Mouse (Mus musculus) heart, embryonic 12.5 days (tissue): ENCODE measurements around the gene Tmed9. TPM values are rescaled to one million over a fixed set of nuclear protein-coding genes. Genes with fewer than 3 reads are reported as not detected.

ENCODE experiments used
- ATAC-seq: fragments of 200-750 bp; cut with Nextera tagmentation; 2 replicates; pipeline ENCODE4 v1.8.0; 2017; ENCODE audit warnings: moderate TSS enrichment, moderate library complexity; ENCODE audit not compliant: insufficient number of reproducible peaks, low FRiP score
- H3K27ac ChIP-seq: fragments of 300-500 bp; sonication (generic); 2 replicates; pipeline ENCODE4 v1.5.1; 2016; ENCODE audit warnings: mild to moderate bottlenecking, moderate library complexity; ENCODE audit not compliant: poor library complexity, severe bottlenecking
- H3K27me3 ChIP-seq: fragments of 300-500 bp; sonication (generic); replicated peaks from 2 replicates; pipeline ENCODE4 v1.6.1; 2016; ENCODE audit warnings: mild to moderate bottlenecking, moderate library complexity
- H3K36me3 ChIP-seq: fragments of 300-500 bp; sonication (generic); 2 replicates; pipeline ENCODE4 v1.6.1; 2016; ENCODE audit warnings: mild to moderate bottlenecking, moderate library complexity
- H3K4me1 ChIP-seq: fragments of 300-500 bp; sonication (generic); replicated peaks from 2 replicates; pipeline ENCODE4 v1.6.1; 2016; ENCODE audit warnings: mild to moderate bottlenecking
- H3K4me2 ChIP-seq: fragments of 300-500 bp; sonication (generic); 2 replicates; pipeline ENCODE4 v1.6.1; 2016; ENCODE audit warnings: mild to moderate bottlenecking, moderate library complexity
- H3K4me3 ChIP-seq: fragments of 300-500 bp; sonication (generic); 2 replicates; pipeline ENCODE4 v1.5.1; 2016; ENCODE audit warnings: mild to moderate bottlenecking
- H3K9ac ChIP-seq: fragments of 300-500 bp; sonication (generic); 2 replicates; pipeline ENCODE4 v1.6.1; 2016; ENCODE audit warnings: mild to moderate bottlenecking, moderate library complexity
- H3K9me3 ChIP-seq: fragments of 300-500 bp; sonication (generic); replicated peaks from 2 replicates; pipeline ENCODE4 v1.6.1; 2016; ENCODE audit warnings: mild to moderate bottlenecking, moderate library complexity
- WGBS: fragments of 180-500 bp; shearing (Covaris S2); methylation state at CpG from one replicate; pipeline ENCODE4 v1.1.7; 2016; 5-methylcytosine and 5-hydroxymethylcytosine counted together
- polyA plus RNA-seq: library from polyadenylated mRNA; unstranded; fragments of >200 nt; fragmentation: Nextera tagmentation; extraction: Ambion mirVana; gene quantifications from 2 replicates; pipeline ENCODE4 v1.2.1, GENCODE M21; 2016

Tmed9 gene
- polyA plus RNA-seq, 1 experiment from 2014 or later: 133 TPM

GRCm38 (mm10) chr13:55592512-55593253 lies 19.2 kb downstream of the Tmed9 start:
- Histone ChIP-seq H3K36me3 (peaks cover 33% of the 10 kb centered on the region), H3K4me3 (peak overlapping the region; percentile 94), H3K27ac (peak overlapping the region; percentile 57), H3K27me3 (no peaks in the 10 kb centered on the region), H3K9me3 (no peaks in the 10 kb centered on the region), H3K4me1 (peaks cover 10% of the 10 kb centered on the region), H3K4me2 (peak overlapping the region; percentile 76), H3K9ac (peak overlapping the region; percentile 93)
- WGBS: 5% methylated on average over 29 of the region's 29 CpGs
- peak; percentile 97 for ATAC-seq

GRCm38 (mm10) chr13:55593254-55593747 lies 19.8 kb downstream of the Tmed9 start:
- H3K27ac ChIP-seq: peak overlapping the region; percentile 57
- WGBS: under 1% methylated on average over 31 of the region's 31 CpGs

GRCm38 (mm10) chr13:55595375-55595774 lies 21.8 kb downstream of the Tmed9 start:
- Histone ChIP-seq H3K4me3 (no peak overlapping the region), H3K4me1 (peaks cover 15% of the 10 kb centered on the region), H3K27ac (no peak overlapping the region), H3K9ac (no peak overlapping the region), H3K9me3 (no peaks in the 10 kb centered on the region), H3K27me3 (no peaks in the 10 kb centered on the region), H3K36me3 (peaks cover 41% of the 10 kb centered on the region), H3K4me2 (no peak overlapping the region)
- ATAC-seq: no peak
- 88% methylated on average over 12 of the region's 12 CpGs for WGBS

More at GRCm38 (mm10) chr13:55593254-55593747, 19.8 kb downstream of the Tmed9 start:
- peak overlapping the region; percentile 93 for H3K9ac ChIP-seq
- peak; percentile 50 for ATAC-seq
- H3K36me3 ChIP-seq: peaks cover 39% of the 10 kb centered on the region
- no peaks in the 10 kb centered on the region for H3K27me3 ChIP-seq
- peaks cover 10% of the 10 kb centered on the region for H3K4me1 ChIP-seq
- H3K4me3 ChIP-seq: peak overlapping the region; percentile 94
- H3K9me3 ChIP-seq: no peaks in the 10 kb centered on the region
- peak overlapping the region; percentile 76 for H3K4me2 ChIP-seq

GRCm38 (mm10) chr13:55596802-55597201 lies 23.3 kb downstream of the Tmed9 start:
- Histone ChIP-seq H3K4me3 (no peak overlapping the region), H3K4me1 (peaks cover 20% of the 10 kb centered on the region), H3K9ac (no peak overlapping the region), H3K27me3 (no peaks in the 10 kb centered on the region), H3K9me3 (no peaks in the 10 kb centered on the region), H3K27ac (no peak overlapping the region), H3K36me3 (peaks cover 41% of the 10 kb centered on the region), H3K4me2 (no peak overlapping the region)
- 94% methylated on average over 12 of the region's 12 CpGs for WGBS
- ATAC-seq: no peak

- peak within 1 kb of the TSS; percentile 85 for H3K4me2 ChIP-seq
- peak within 1 kb of the TSS; percentile 80 for H3K4me3 ChIP-seq
- 10% methylated on average over 51 of the region's 51 CpGs for WGBS
- no peaks in the 10 kb centered on the region for H3K9me3 ChIP-seq
- H3K36me3 ChIP-seq: peaks cover 47% of the 10 kb centered on the region
- peak within 1 kb of the TSS; percentile 87 for H3K9ac ChIP-seq
- H3K27ac ChIP-seq: no peak within 1 kb of the TSS
- no peaks in the 10 kb centered on the region for H3K27me3 ChIP-seq
- peak; percentile 92 for ATAC-seq
- H3K4me1 ChIP-seq: peaks cover 10% of the 10 kb centered on the region
Measured at GRCm38 (mm10) chr13:55599566-55600540, 26.3 kb downstream of the Tmed9 start, which contains the start of gene B4galt7. Gene B4galt7, plus strand, starts transcription at chr13:55599896.

- Histone ChIP-seq H3K9me3 (no peaks in the 10 kb centered on the region), H3K4me3 (peak overlapping the region; percentile 80), H3K36me3 (peaks cover 46% of the 10 kb centered on the region), H3K27ac (no peak overlapping the region), H3K4me1 (peaks cover 10% of the 10 kb centered on the region), H3K9ac (peak overlapping the region; percentile 87), H3K27me3 (no peaks in the 10 kb centered on the region), H3K4me2 (peak overlapping the region; percentile 85)
- peak; percentile 7; the same call in 1 of the 2 replicates for ATAC-seq
- WGBS: 21% methylated on average over 9 of the region's 9 CpGs
Measured at GRCm38 (mm10) chr13:55600657-55601056, 27.1 kb downstream of the Tmed9 start.

GRCm38 (mm10) chr13:55601611-55602010 lies 28.1 kb downstream of the Tmed9 start:
- no peaks in the 10 kb centered on the region for H3K27me3 ChIP-seq
- no peaks in the 10 kb centered on the region for H3K9me3 ChIP-seq
- 9% methylated on average over 3 of the region's 3 CpGs for WGBS
- no peak overlapping the region for H3K4me2 ChIP-seq
- peaks cover 46% of the 10 kb centered on the region for H3K36me3 ChIP-seq
- peaks cover 10% of the 10 kb centered on the region for H3K4me1 ChIP-seq
- H3K27ac ChIP-seq: no peak overlapping the region
- H3K4me3 ChIP-seq: no peak overlapping the region
- H3K9ac ChIP-seq: no peak overlapping the region
- ATAC-seq: no peak

GRCm38 (mm10) chr13:55604606-55605005 lies 31.1 kb downstream of the Tmed9 start:
- no peak for ATAC-seq
- Histone ChIP-seq H3K27me3 (no peaks in the 10 kb centered on the region), H3K4me1 (peaks cover 6% of the 10 kb centered on the region), H3K36me3 (peaks cover 57% of the 10 kb centered on the region), H3K9me3 (no peaks in the 10 kb centered on the region), H3K4me3 (no peak overlapping the region), H3K4me2 (no peak overlapping the region), H3K9ac (no peak overlapping the region), H3K27ac (no peak overlapping the region)
- WGBS: 92% methylated on average over 3 of the region's 3 CpGs

- Histone ChIP-seq H3K27ac (no peak overlapping the region), H3K9me3 (no peaks in the 10 kb centered on the region), H3K36me3 (peaks cover 73% of the 10 kb centered on the region), H3K27me3 (no peaks in the 10 kb centered on the region), H3K9ac (no peak overlapping the region), H3K4me1 (no peaks in the 10 kb centered on the region), H3K4me3 (no peak overlapping the region), H3K4me2 (no peak overlapping the region)
- WGBS: 75% methylated on average over 10 of the region's 10 CpGs
- ATAC-seq: no peak
Measured at GRCm38 (mm10) chr13:55606899-55607623, 33.5 kb downstream of the Tmed9 start.

GRCm38 (mm10) chr13:55607624-55608006 lies 34.1 kb downstream of the Tmed9 start:
- no peak; the same call in 1 of the 2 replicates for ATAC-seq
- Histone ChIP-seq H3K4me2 (no peak overlapping the region), H3K9ac (no peak overlapping the region), H3K27me3 (no peaks in the 10 kb centered on the region), H3K27ac (no peak overlapping the region), H3K9me3 (no peaks in the 10 kb centered on the region), H3K36me3 (peaks cover 74% of the 10 kb centered on the region), H3K4me3 (no peak overlapping the region), H3K4me1 (no peaks in the 10 kb centered on the region)
- 83% methylated on average over 2 of the region's 2 CpGs for WGBS
